Mouse (Mus musculus) forebrain, embryonic 14.5 days (tissue): ENCODE results near the gene Gpbar1. TPM values are rescaled to one million over a fixed set of nuclear protein-coding genes. Genes with fewer than 3 reads are reported as not detected.

ENCODE experiments used
- ATAC-seq: fragments of 200-750 bp; cut with Nextera tagmentation; 2 replicates; pipeline ENCODE4 v1.8.0; 2017; ENCODE audit warnings: mild to moderate bottlenecking, moderate library complexity
- DNase-seq: peaks from one replicate; pipeline ENCODE4 v3.0.0-alpha.2; 2015; ENCODE audit warnings: low spot score
- H3K27ac ChIP-seq: fragments of 300-500 bp; sonication (generic); 2 replicates; pipeline ENCODE4 v1.5.1; 2014; ENCODE audit warnings: low read depth, mild to moderate bottlenecking, control low read depth, low read length, moderate library complexity
- H3K27me3 ChIP-seq: fragments of 300-500 bp; sonication (generic); replicated peaks from 2 replicates; pipeline ENCODE4 v1.6.1; 2014; ENCODE audit warnings: low read length, control low read depth, mixed read lengths; ENCODE audit not compliant: control insufficient read depth, insufficient read depth
- H3K36me3 ChIP-seq: fragments of 300-500 bp; sonication (generic); 2 replicates; pipeline ENCODE4 v1.6.1; 2014; ENCODE audit warnings: low read length, control low read depth; ENCODE audit not compliant: control insufficient read depth, insufficient read depth
- H3K4me1 ChIP-seq: fragments of 300-500 bp; sonication (generic); 2 replicates; pipeline ENCODE4 v1.6.1; 2014; ENCODE audit warnings: antibody characterized with exemption, low read length, control low read depth; ENCODE audit not compliant: control insufficient read depth, insufficient read depth
- H3K4me2 ChIP-seq: fragments of 300-500 bp; sonication (generic); 2 replicates; pipeline ENCODE4 v1.6.1; 2014; ENCODE audit warnings: mild to moderate bottlenecking, control low read depth, low read length
- H3K4me3 ChIP-seq: fragments of 300-500 bp; sonication (generic); 2 replicates; pipeline ENCODE4 v1.5.1; 2014; ENCODE audit warnings: low read depth, low read length, control low read depth
- H3K9ac ChIP-seq: fragments of 300-500 bp; sonication (generic); 2 replicates; pipeline ENCODE4 v1.6.1; 2014; ENCODE audit warnings: mild to moderate bottlenecking, low read length, control low read depth, moderate library complexity
- H3K9me3 ChIP-seq: fragments of 300-500 bp; sonication (generic); replicated peaks from 2 replicates; pipeline ENCODE4 v1.6.1; 2016; ENCODE audit warnings: low read length, control low read depth, mixed read lengths; ENCODE audit not compliant: control insufficient read depth
- WGBS: fragments of 180-500 bp; shearing (Covaris S2); extraction: QIAGEN DNeasy Blood & Tissue Kit; methylation state at CpG from one replicate; pipeline ENCODE4 v1.1.7; 2014; 5-methylcytosine and 5-hydroxymethylcytosine counted together
- polyA plus RNA-seq: library from polyadenylated mRNA; unstranded; fragments of >200 nt; fragmentation: Nextera tagmentation; extraction: Ambion mirVana; gene quantifications from 2 replicates; pipeline ENCODE4 v1.2.1, GENCODE M21; 2014

Gene Gpbar1
- 0.17 TPM in 1 of 2 replicates, not detected in the other for polyA plus RNA-seq

- ATAC-seq (no peak), DNase-seq (no peak)
- H3K4me3 ChIP-seq = no peak within 1 kb of the TSS
- H3K4me1 ChIP-seq = peaks cover 4% of the 10 kb centered on the region; the same call in 1 of the 2 replicates
- 89% methylated on average over 10 of the region's 10 CpGs for WGBS
- no peak within 1 kb of the TSS for H3K27ac ChIP-seq
- H3K9me3 ChIP-seq = no peaks in the 10 kb centered on the region
- H3K36me3 ChIP-seq = peaks cover 46% of the 10 kb centered on the region
- H3K9ac ChIP-seq = no peak within 1 kb of the TSS
- no peaks in the 10 kb centered on the region for H3K27me3 ChIP-seq
- H3K4me2 ChIP-seq = no peak within 1 kb of the TSS
These were observed at the start of gene Gpbar1 for GRCm38 (mm10) chr1:74278538-74278937. TSS of gene Gpbar1 (plus strand) at chr1:74278550.

GRCm38 (mm10) chr1:74229942-74230341 is 48.4 kb upstream of the Gpbar1 start:
- 71% methylated on average over 2 of the region's 2 CpGs for WGBS
- ATAC-seq (no peak), DNase-seq (no peak)
- Histone ChIP-seq H3K27ac (no peak overlapping the region), H3K4me1 (no peaks in the 10 kb centered on the region), H3K36me3 (no peaks in the 10 kb centered on the region), H3K9ac (no peak overlapping the region), H3K27me3 (no peaks in the 10 kb centered on the region), H3K4me2 (no peak overlapping the region), H3K9me3 (no peaks in the 10 kb centered on the region), H3K4me3 (no peak overlapping the region)

- no peak overlapping the region for H3K27ac ChIP-seq
- H3K36me3 ChIP-seq = no peaks in the 10 kb centered on the region
- H3K4me3 ChIP-seq = no peak overlapping the region
- no peaks in the 10 kb centered on the region for H3K27me3 ChIP-seq
- H3K9ac ChIP-seq = no peak overlapping the region
- no peaks in the 10 kb centered on the region for H3K4me1 ChIP-seq
- H3K4me2 ChIP-seq = no peak overlapping the region
- ATAC-seq (no peak), DNase-seq (no peak)
- H3K9me3 ChIP-seq = no peaks in the 10 kb centered on the region
- WGBS = no CpG with 5 or more reads among the region's 1 CpGs
These were observed 47.4 kb upstream of the Gpbar1 start for GRCm38 (mm10) chr1:74230992-74231391.

- H3K4me2 ChIP-seq = peak within 1 kb of the TSS; percentile 82
- H3K4me1 ChIP-seq = peaks cover 22% of the 10 kb centered on the region
- H3K27me3 ChIP-seq = no peaks in the 10 kb centered on the region
- H3K27ac ChIP-seq = peak within 1 kb of the TSS; percentile 85
- peak within 1 kb of the TSS; percentile 93 for H3K4me3 ChIP-seq
- peak; percentile 94 for ATAC-seq
- no peaks in the 10 kb centered on the region for H3K36me3 ChIP-seq
- peak; percentile 97 for DNase-seq
- peak within 1 kb of the TSS; percentile 93 for H3K9ac ChIP-seq
- no peaks in the 10 kb centered on the region for H3K9me3 ChIP-seq
- WGBS = 2% methylated on average over 51 of the region's 55 CpGs
These were observed 42.3 kb upstream of the Gpbar1 start, which contains the start of gene Arpc2 for GRCm38 (mm10) chr1:74235938-74236589. TSS of gene Arpc2 (plus strand) at chr1:74236084.

GRCm38 (mm10) chr1:74236590-74237317 is 41.6 kb upstream of the Gpbar1 start:
- DNase-seq = peak; percentile 14
- under 1% methylated on average over 46 of the region's 57 CpGs for WGBS

GRCm38 (mm10) chr1:74237671-74238070 is 40.7 kb upstream of the Gpbar1 start:
- Histone ChIP-seq H3K9ac (peak overlapping the region; percentile 93), H3K27ac (no peak overlapping the region)

More at GRCm38 (mm10) chr1:74236590-74237317, 41.6 kb upstream of the Gpbar1 start:
- H3K27me3 ChIP-seq = no peaks in the 10 kb centered on the region
- H3K4me1 ChIP-seq = peaks cover 22% of the 10 kb centered on the region
- H3K4me3 ChIP-seq = peak overlapping the region; percentile 93
- H3K27ac ChIP-seq = peak overlapping the region; percentile 85
- peak overlapping the region; percentile 82 for H3K4me2 ChIP-seq
- peak; percentile 84 for ATAC-seq
- H3K9me3 ChIP-seq = no peaks in the 10 kb centered on the region
- H3K9ac ChIP-seq = peak overlapping the region; percentile 93
- H3K36me3 ChIP-seq = no peaks in the 10 kb centered on the region

GRCm38 (mm10) chr1:74238136-74238535 is 40.2 kb upstream of the Gpbar1 start:
- no peak for ATAC-seq
- Histone ChIP-seq H3K4me3 (peak overlapping the region; percentile 93), H3K4me2 (peak overlapping the region; percentile 82), H3K36me3 (no peaks in the 10 kb centered on the region), H3K9ac (peak overlapping the region; percentile 93; the same call in 1 of the 2 replicates), H3K27me3 (no peaks in the 10 kb centered on the region), H3K9me3 (no peaks in the 10 kb centered on the region), H3K4me1 (peaks cover 22% of the 10 kb centered on the region), H3K27ac (no peak overlapping the region)
- no peak for DNase-seq
- WGBS = 70% methylated on average over 1 of the region's 1 CpGs

More at GRCm38 (mm10) chr1:74237671-74238070, 40.7 kb upstream of the Gpbar1 start:
- no peaks in the 10 kb centered on the region for H3K36me3 ChIP-seq
- H3K9me3 ChIP-seq = no peaks in the 10 kb centered on the region
- peak overlapping the region; percentile 82 for H3K4me2 ChIP-seq
- H3K27me3 ChIP-seq = no peaks in the 10 kb centered on the region
- H3K4me3 ChIP-seq = peak overlapping the region; percentile 93
- H3K4me1 ChIP-seq = peaks cover 22% of the 10 kb centered on the region
- DNase-seq (no peak), ATAC-seq (no peak)
- 49% methylated on average over 5 of the region's 5 CpGs for WGBS

GRCm38 (mm10) chr1:74239162-74239561 is 39.2 kb upstream of the Gpbar1 start:
- ATAC-seq (no peak), DNase-seq (no peak)
- Histone ChIP-seq H3K27ac (no peak overlapping the region), H3K27me3 (no peaks in the 10 kb centered on the region), H3K9ac (peak overlapping the region; percentile 23; the same call in 1 of the 2 replicates), H3K4me2 (peak overlapping the region; percentile 16; the same call in 1 of the 2 replicates), H3K4me1 (peaks cover 22% of the 10 kb centered on the region), H3K9me3 (no peaks in the 10 kb centered on the region), H3K4me3 (no peak overlapping the region), H3K36me3 (no peaks in the 10 kb centered on the region)
- WGBS = 63% methylated on average over 7 of the region's 7 CpGs
